Mouse (Mus musculus): ENCODE measurements around the gene Rnft2. TPM values are rescaled to one million over a fixed set of nuclear protein-coding genes. Genes with fewer than 3 reads are reported as not detected.

The Rnft2 gene
- 7.8 and 10.3 TPM in 2 replicates for polyA plus RNA-seq (2011; ENCODE audit: insufficient read depth, insufficient read length, low read depth, missing spikeins)

GRCm38 (mm10) chr5:118244606-118245443, at the start of gene Rnft2, which contains the start of gene 2410131K14Rik:
Rnft2 (minus strand) TSS chr5:118245116.
2410131K14Rik (plus strand) TSS chr5:118245227.
- peak within 1 kb of the TSS; percentile 35 for H3K9ac ChIP-seq (ENCODE audit: low read depth, poor library complexity, severe bottlenecking)
- H3K27ac ChIP-seq (ENCODE audit: insufficient read depth, low read length): peak within 1 kb of the TSS; percentile 31
- no peaks in the 10 kb centered on the region for H3K9me3 ChIP-seq (replicated peaks; ENCODE audit: control insufficient read depth, insufficient read depth, low read length, poor library complexity, severe bottlenecking)
- H3K4me3 ChIP-seq (ENCODE audit: low read depth, low read length): peak within 1 kb of the TSS; percentile 84
- no peaks in the 10 kb centered on the region for H3K36me3 ChIP-seq (ENCODE audit: control insufficient read depth, insufficient read depth, low read length, poor library complexity, severe bottlenecking)
- H3K27me3 ChIP-seq (ENCODE audit: control insufficient read depth, insufficient read depth, low read length, poor library complexity, severe bottlenecking): no peaks in the 10 kb centered on the region
- TF ChIP-seq CTCF (IDR thresholded peaks at IDR 0.05; ENCODE audit: low read depth, low read length) (no peak), POLR2A (IDR thresholded peaks at IDR 0.05; ENCODE audit: insufficient read depth, low read length) (peak; percentile 39), EP300 (IDR thresholded peaks at IDR 0.05; ENCODE audit: insufficient read depth, low read depth, low read length) (0 out of 2 replicates have a peak, but pooled peaks have one; percentile 37)
- H3K4me1 ChIP-seq (ENCODE audit: control insufficient read depth, insufficient read depth, low read length): no peaks in the 10 kb centered on the region

DNA sequence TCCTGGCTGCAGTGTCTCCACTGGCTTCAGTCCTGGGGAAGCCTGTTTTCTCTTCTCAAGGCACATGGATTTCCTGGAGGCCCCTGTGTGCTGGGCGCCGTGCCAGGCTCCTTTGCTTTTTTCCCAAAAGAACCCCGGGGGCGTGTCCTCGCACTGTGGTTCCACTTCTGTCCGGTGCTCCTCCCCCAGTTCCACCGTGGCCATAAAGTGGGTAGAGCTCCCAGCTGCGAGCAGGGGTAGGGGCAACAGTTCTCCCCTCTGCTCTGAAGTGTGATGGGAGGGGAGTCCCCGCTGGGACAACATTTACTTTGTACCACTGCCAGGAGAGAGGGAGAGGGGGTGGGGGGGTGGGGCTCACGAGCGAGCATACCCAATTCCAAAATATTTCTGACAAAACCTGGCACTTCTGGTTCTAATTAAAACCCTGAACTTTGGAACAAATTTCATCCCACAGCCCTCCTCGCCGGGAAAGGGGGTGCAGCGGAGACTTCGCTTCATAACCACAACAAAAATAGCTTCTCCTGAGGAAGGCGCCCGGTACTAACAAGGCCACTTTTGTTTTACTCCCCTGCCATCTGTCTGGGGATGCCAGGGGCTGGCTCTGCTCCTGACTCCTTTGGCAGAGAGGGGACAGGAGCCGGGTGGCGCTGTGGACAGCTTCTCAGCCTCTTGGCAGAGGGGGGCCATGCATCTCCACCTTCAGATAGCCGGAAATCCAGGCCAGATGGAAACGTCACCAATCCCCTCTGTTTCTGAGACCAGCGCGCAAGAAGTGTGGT, 49.4 kb upstream of the Rnft2 start:
- H3K4me3 ChIP-seq (ENCODE audit: low read depth, low read length): no peak overlapping the region
- TF ChIP-seq CTCF (IDR thresholded peaks at IDR 0.05; ENCODE audit: low read depth, low read length) (no peak), EP300 (IDR thresholded peaks at IDR 0.05; ENCODE audit: insufficient read depth, low read depth, low read length) (no peak), POLR2A (IDR thresholded peaks at IDR 0.05; ENCODE audit: insufficient read depth, low read length) (no peak)
- H3K36me3 ChIP-seq (ENCODE audit: control insufficient read depth, insufficient read depth, low read length, poor library complexity, severe bottlenecking): no peaks in the 10 kb centered on the region
- H3K9me3 ChIP-seq (replicated peaks; ENCODE audit: control insufficient read depth, insufficient read depth, low read length, poor library complexity, severe bottlenecking): no peaks in the 10 kb centered on the region
- no peaks in the 10 kb centered on the region for H3K4me1 ChIP-seq (ENCODE audit: control insufficient read depth, insufficient read depth, low read length)
- H3K27ac ChIP-seq (ENCODE audit: insufficient read depth, low read length): no peak overlapping the region
- H3K27me3 ChIP-seq (ENCODE audit: control insufficient read depth, insufficient read depth, low read length, poor library complexity, severe bottlenecking): no peaks in the 10 kb centered on the region
- H3K9ac ChIP-seq (ENCODE audit: low read depth, poor library complexity, severe bottlenecking): peak overlapping the region; percentile 26; the same call in 1 of the 2 replicates

DNA sequence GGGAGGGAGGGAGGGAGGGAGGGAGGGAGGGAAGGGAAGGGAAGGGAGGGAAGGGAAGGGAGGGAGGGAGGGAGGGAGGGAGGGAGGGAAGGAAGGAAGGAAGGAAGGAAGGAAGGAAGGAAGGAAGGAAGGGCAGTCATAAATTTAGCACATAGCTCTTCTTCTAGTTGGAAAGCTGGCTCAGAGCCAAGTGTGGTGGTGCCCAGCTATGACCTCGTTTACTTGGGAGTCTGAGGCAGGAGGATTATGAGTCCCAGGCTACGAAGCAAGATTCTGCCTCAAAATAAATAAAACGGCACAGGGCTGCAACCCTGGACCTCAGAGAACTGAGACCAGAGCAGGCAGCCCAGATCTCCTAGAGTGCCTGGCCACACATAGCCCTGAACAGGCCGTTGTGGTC, 47.6 kb upstream of the Rnft2 start:
- H3K4me1 ChIP-seq (ENCODE audit: control insufficient read depth, insufficient read depth, low read length): no peaks in the 10 kb centered on the region
- no peak overlapping the region for H3K27ac ChIP-seq (ENCODE audit: insufficient read depth, low read length)
- no peak overlapping the region for H3K9ac ChIP-seq (ENCODE audit: low read depth, poor library complexity, severe bottlenecking)
- H3K27me3 ChIP-seq (ENCODE audit: control insufficient read depth, insufficient read depth, low read length, poor library complexity, severe bottlenecking): no peaks in the 10 kb centered on the region
- no peaks in the 10 kb centered on the region for H3K9me3 ChIP-seq (replicated peaks; ENCODE audit: control insufficient read depth, insufficient read depth, low read length, poor library complexity, severe bottlenecking)
- H3K36me3 ChIP-seq (ENCODE audit: control insufficient read depth, insufficient read depth, low read length, poor library complexity, severe bottlenecking): no peaks in the 10 kb centered on the region
- H3K4me3 ChIP-seq (ENCODE audit: low read depth, low read length): no peak overlapping the region
- no peak for TF ChIP-seq POLR2A (IDR thresholded peaks at IDR 0.05; ENCODE audit: insufficient read depth, low read length)
- no peak for TF ChIP-seq EP300 (IDR thresholded peaks at IDR 0.05; ENCODE audit: insufficient read depth, low read depth, low read length)
- no peak for TF ChIP-seq CTCF (IDR thresholded peaks at IDR 0.05; ENCODE audit: low read depth, low read length)

GRCm38 (mm10) chr5:118291453-118291852, 46.5 kb upstream of the Rnft2 start:
- Histone ChIP-seq H3K27ac (ENCODE audit: insufficient read depth, low read length) (no peak overlapping the region), H3K4me3 (ENCODE audit: low read depth, low read length) (no peak overlapping the region), H3K36me3 (ENCODE audit: control insufficient read depth, insufficient read depth, low read length, poor library complexity, severe bottlenecking) (no peaks in the 10 kb centered on the region), H3K27me3 (ENCODE audit: control insufficient read depth, insufficient read depth, low read length, poor library complexity, severe bottlenecking) (no peaks in the 10 kb centered on the region), H3K9ac (ENCODE audit: low read depth, poor library complexity, severe bottlenecking) (no peak overlapping the region), H3K4me1 (ENCODE audit: control insufficient read depth, insufficient read depth, low read length) (no peaks in the 10 kb centered on the region), H3K9me3 (replicated peaks; ENCODE audit: control insufficient read depth, insufficient read depth, low read length, poor library complexity, severe bottlenecking) (no peaks in the 10 kb centered on the region)
- TF ChIP-seq EP300 (IDR thresholded peaks at IDR 0.05; ENCODE audit: insufficient read depth, low read depth, low read length) (no peak), CTCF (IDR thresholded peaks at IDR 0.05; ENCODE audit: low read depth, low read length) (peak; percentile 45), POLR2A (IDR thresholded peaks at IDR 0.05; ENCODE audit: insufficient read depth, low read length) (no peak)

DNA sequence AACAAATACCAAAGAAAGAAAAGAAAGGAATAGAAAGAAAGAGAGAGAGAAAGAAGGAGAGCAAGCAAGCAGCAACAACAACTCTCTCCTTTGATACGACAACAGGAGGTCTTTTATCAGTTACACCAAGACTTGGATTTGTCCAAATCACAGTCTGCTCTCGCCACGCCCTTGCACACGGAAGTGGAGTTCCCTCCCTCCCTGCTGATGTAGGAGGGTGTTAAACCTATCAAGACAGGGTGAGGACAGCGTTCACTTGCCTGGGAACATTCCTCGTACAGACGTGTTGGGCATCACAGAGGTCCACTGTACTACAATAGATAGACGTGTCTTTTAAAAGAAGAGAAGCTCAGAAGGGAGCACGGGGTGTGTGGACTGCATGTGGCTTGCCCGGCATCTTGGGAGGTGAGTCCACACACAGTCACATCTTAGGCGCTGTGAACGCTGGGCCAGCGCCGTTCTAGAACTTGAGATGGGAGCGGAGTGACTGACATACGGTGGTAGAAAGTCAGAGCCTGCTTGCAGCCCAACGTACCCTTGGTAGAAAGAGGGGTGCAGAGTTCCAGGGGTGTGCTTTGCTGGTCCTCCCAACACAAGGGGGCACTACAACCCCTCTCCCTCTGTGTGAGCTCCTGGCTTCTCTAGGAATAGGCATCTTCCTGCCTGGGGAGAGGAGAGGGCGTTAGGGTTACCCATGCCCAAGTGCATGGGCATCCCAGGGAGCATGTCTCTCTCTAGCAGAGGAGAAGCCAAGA, 33.0 kb upstream of the Rnft2 start:
- Histone ChIP-seq H3K27me3 (ENCODE audit: control insufficient read depth, insufficient read depth, low read length, poor library complexity, severe bottlenecking) (no peaks in the 10 kb centered on the region), H3K27ac (ENCODE audit: insufficient read depth, low read length) (no peak overlapping the region), H3K9me3 (replicated peaks; ENCODE audit: control insufficient read depth, insufficient read depth, low read length, poor library complexity, severe bottlenecking) (no peaks in the 10 kb centered on the region), H3K9ac (ENCODE audit: low read depth, poor library complexity, severe bottlenecking) (no peak overlapping the region), H3K4me1 (ENCODE audit: control insufficient read depth, insufficient read depth, low read length) (no peaks in the 10 kb centered on the region), H3K4me3 (ENCODE audit: low read depth, low read length) (peak overlapping the region; percentile 62), H3K36me3 (ENCODE audit: control insufficient read depth, insufficient read depth, low read length, poor library complexity, severe bottlenecking) (no peaks in the 10 kb centered on the region)
- TF ChIP-seq EP300 (IDR thresholded peaks at IDR 0.05; ENCODE audit: insufficient read depth, low read depth, low read length): no peak
- peak; percentile 73 for TF ChIP-seq CTCF (IDR thresholded peaks at IDR 0.05; ENCODE audit: low read depth, low read length)
- peak; percentile 71 for TF ChIP-seq POLR2A (IDR thresholded peaks at IDR 0.05; ENCODE audit: insufficient read depth, low read length)

Data from ES-Bruce4 (cell line).